Mouse (Mus musculus) CH12.LX (cell line): ENCODE measurements at regions not wholly inside any gene's neighbourhood (a gene's known extent, or its start where the extent isn't known, plus 50 kb on each side); places are given as distances from the start of the nearest gene placed in this dataset.

Experiments
- DNase-seq: peaks from one replicate; pipeline ENCODE4 v3.0.0-alpha.2; 2013; ENCODE audit errors: extremely low read depth
- H3K27ac ChIP-seq: 2 replicates; pipeline ENCODE4 v1.5.1; 2012; ENCODE audit warnings: low read depth, mild to moderate bottlenecking, control low read depth, moderate library complexity; ENCODE audit not compliant: insufficient read depth
- H3K27me3 ChIP-seq: replicated peaks from 2 replicates; pipeline ENCODE3; 2012; ENCODE audit warnings: inconsistent platforms
- H3K36me3 ChIP-seq, 2 experiments: replicated peaks in 1 of 2; 2 replicates each; pipeline versions ENCODE3 to v1.6.1; 2012; ENCODE audit warnings: inconsistent platforms in 1 of 2, low read length in 1 of 2, mild to moderate bottlenecking in 1 of 2, mixed read lengths in 1 of 2, moderate library complexity in 1 of 2; ENCODE audit not compliant: control insufficient read depth in 1 of 2, insufficient read depth in 1 of 2
- H3K4me1 ChIP-seq, 2 experiments: 2 replicates each; pipeline ENCODE4 v1.6.1; 2012; ENCODE audit warnings: inconsistent platforms in 1 of 2, moderate library complexity in 1 of 2; ENCODE audit not compliant: insufficient read depth in 2 of 2, control insufficient read depth in 1 of 2
- H3K4me2 ChIP-seq: 2 replicates; pipeline ENCODE4 v1.6.1; 2012; ENCODE audit warnings: low read depth, mild to moderate bottlenecking, control low read depth; ENCODE audit not compliant: poor library complexity, insufficient read depth, severe bottlenecking
- H3K4me3 ChIP-seq, 3 experiments: fragments of 150-350 bp in 1 of 3; sonication (generic) in 1 of 3; replicated peaks in 1 of 3; 2 replicates each; pipeline versions ENCODE3 to v1.5.1; 2011 to 2012; ENCODE audit warnings: low read depth in 2 of 3, low read length in 2 of 3, mild to moderate bottlenecking in 2 of 3, moderate library complexity in 2 of 3, control low read depth in 1 of 3, improper control_type of control experiment in 1 of 3, inconsistent platforms in 1 of 3, mixed read lengths in 1 of 3; ENCODE audit not compliant: poor library complexity in 1 of 3
- H3K79me2 ChIP-seq: replicated peaks from 2 replicates; pipeline ENCODE4 v1.6.1; 2012; ENCODE audit warnings: mild to moderate bottlenecking, moderate library complexity; ENCODE audit not compliant: control insufficient read depth, poor library complexity, insufficient read depth, severe bottlenecking; ENCODE audit errors: extremely low read depth
- H3K9ac ChIP-seq: 2 replicates; pipeline ENCODE4 v1.6.1; 2012; ENCODE audit warnings: low read depth, mild to moderate bottlenecking, control low read depth, moderate library complexity; ENCODE audit not compliant: insufficient read depth
- H3K9me3 ChIP-seq: replicated peaks from 2 replicates; pipeline ENCODE3; 2012; ENCODE audit warnings: low read length, inconsistent platforms, mixed read lengths
- BHLHE40 ChIP-seq: IDR thresholded peaks from 2 replicates; pipeline ENCODE4 v1.6.1; 2011; ENCODE audit warnings: mild to moderate bottlenecking, low read depth, low read length, improper control_type of control experiment
- CHD1 ChIP-seq: IDR thresholded peaks from 2 replicates; pipeline ENCODE4 v1.6.1; 2012; ENCODE audit warnings: low read depth, low read length, improper control_type of control experiment, inconsistent platforms
- ELF1 ChIP-seq: IDR thresholded peaks from 2 replicates; pipeline ENCODE4 v1.6.1; 2014; ENCODE audit warnings: low read depth, mild to moderate bottlenecking, inconsistent platforms, low read length, improper control_type of control experiment
- EP300 ChIP-seq: IDR thresholded peaks from 2 replicates; pipeline ENCODE4 v1.6.1; 2011; ENCODE audit warnings: low read length, improper control_type of control experiment
- ETS1 ChIP-seq: conservative IDR thresholded peaks from 2 replicates; pipeline ENCODE4 v1.6.1; 2012; ENCODE audit warnings: low read depth, mild to moderate bottlenecking, inconsistent platforms, low read length, improper control_type of control experiment, moderate library complexity
- GABPA ChIP-seq: IDR thresholded peaks from 2 replicates; pipeline ENCODE4 v1.6.1; 2012; ENCODE audit warnings: low read depth, low read length, improper control_type of control experiment, inconsistent platforms; ENCODE audit not compliant: insufficient replicate concordance
- JUN ChIP-seq: IDR thresholded peaks from 2 replicates; pipeline ENCODE4 v1.6.1; 2011; ENCODE audit warnings: low read depth, mild to moderate bottlenecking, low read length, improper control_type of control experiment, moderate library complexity; ENCODE audit not compliant: insufficient read depth
- MAX ChIP-seq: IDR thresholded peaks from 2 replicates; pipeline ENCODE4 v1.6.1; 2011; ENCODE audit warnings: low read length, improper control_type of control experiment
- MAZ ChIP-seq: IDR thresholded peaks from 2 replicates; pipeline ENCODE4 v1.6.1; 2012; ENCODE audit warnings: low read depth, mild to moderate bottlenecking, inconsistent platforms, low read length, improper control_type of control experiment, moderate library complexity
- MXI1 ChIP-seq: IDR thresholded peaks from 2 replicates; pipeline ENCODE4 v1.6.1; 2011; ENCODE audit warnings: mild to moderate bottlenecking, low read depth, low read length, improper control_type of control experiment
- MYC ChIP-seq: IDR thresholded peaks from 2 replicates; pipeline ENCODE4 v1.6.1; 2011; ENCODE audit warnings: low read depth, mild to moderate bottlenecking, improper control_type of control experiment, low read length
- NRF1 ChIP-seq: IDR thresholded peaks from 2 replicates; pipeline ENCODE4 v1.6.1; 2014; ENCODE audit warnings: low read depth, mild to moderate bottlenecking, inconsistent platforms, low read length, improper control_type of control experiment, moderate library complexity
- PAX5 ChIP-seq: IDR thresholded peaks from 2 replicates; pipeline ENCODE4 v1.6.1; 2012; ENCODE audit warnings: low read length, inconsistent platforms, mixed read lengths
- POLR2A ChIP-seq: IDR thresholded peaks from 2 replicates; pipeline ENCODE4 v1.6.1; 2011; ENCODE audit warnings: low read depth, mild to moderate bottlenecking, improper control_type of control experiment, low read length
- RAD21 ChIP-seq: IDR thresholded peaks from 2 replicates; pipeline ENCODE4 v1.6.1; 2011; ENCODE audit warnings: low read depth, mild to moderate bottlenecking, low read length, improper control_type of control experiment, moderate library complexity
- RCOR1 ChIP-seq: conservative IDR thresholded peaks from 2 replicates; pipeline ENCODE4 v1.6.1; 2012; ENCODE audit warnings: low read depth, mild to moderate bottlenecking, inconsistent platforms, low read length, improper control_type of control experiment
- TBP ChIP-seq: conservative IDR thresholded peaks from 2 replicates; pipeline ENCODE4 v1.6.1; 2011; ENCODE audit warnings: low read depth, low read length, improper control_type of control experiment
- TCF12 ChIP-seq: IDR thresholded peaks from 2 replicates; pipeline ENCODE4 v1.6.1; 2014; ENCODE audit warnings: low read depth, mild to moderate bottlenecking, inconsistent platforms, low read length, improper control_type of control experiment
- USF1 ChIP-seq: IDR thresholded peaks from 2 replicates; pipeline ENCODE4 v1.6.1; 2014; ENCODE audit warnings: low read depth, mild to moderate bottlenecking, inconsistent platforms, low read length, improper control_type of control experiment
- ZC3H11A ChIP-seq: IDR thresholded peaks from 2 replicates; pipeline ENCODE4 v1.6.1; 2012; ENCODE audit warnings: low read depth, mild to moderate bottlenecking, inconsistent platforms, low read length, improper control_type of control experiment
- ZMIZ1 ChIP-seq: IDR thresholded peaks from 2 replicates; pipeline ENCODE4 v1.6.1; 2012; ENCODE audit warnings: low read depth, mild to moderate bottlenecking, inconsistent platforms, low read length, improper control_type of control experiment
- dilution Hi-C: fragments of 300-500 bp; cut with MboI; formaldehyde crosslinking; loops from 2 replicates; pipeline ENCODE4 v1.14.3; 2020; ENCODE audit warnings: low sequenced_read_pairs; ENCODE audit not compliant: extremely low pct_unique_long_range_greater_than_20kb, extremely low pct_ligation_motif_present
- in situ Hi-C: fragments of 300-500 bp; cut with MboI; formaldehyde crosslinking; loops from 3 replicates; pipeline ENCODE4 v1.14.3; 2019; ENCODE audit warnings: low sequenced_read_pairs, low pct_ligation_motif_present, low pct_unique_long_range_greater_than_20kb, mixed read lengths

DNA sequence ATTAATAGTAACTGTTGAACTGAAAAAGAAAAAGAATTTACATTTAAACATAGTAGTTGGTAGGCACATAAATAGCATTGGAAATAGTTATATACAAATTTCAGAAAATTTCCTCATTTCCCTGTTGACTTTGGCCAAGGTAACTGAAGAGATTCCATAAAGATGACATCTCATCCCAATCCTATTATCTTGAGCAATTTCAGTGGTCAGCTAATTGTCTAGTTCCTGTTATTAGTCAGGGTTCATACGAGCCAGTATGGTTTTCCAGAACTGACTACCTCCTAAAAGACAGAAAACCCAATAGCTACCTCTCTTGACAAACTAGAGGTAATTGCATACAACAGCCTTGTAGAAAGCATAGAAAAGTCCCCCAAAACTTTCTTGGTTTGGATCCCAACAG is 71.6 kb upstream of the Rmdn2 start:
- H3K9ac ChIP-seq: no peak overlapping the region
- no peak overlapping the region for H3K4me2 ChIP-seq
- DNase-seq: no peak
- dilution Hi-C loops: no loop called here
- H3K9me3 ChIP-seq: no peaks in the 10 kb centered on the region
- H3K4me1 ChIP-seq: peaks cover 0 to 18% of the 10 kb centered on the region in 2 experiments; a peak in 2 of 4 replicates
- no peaks in the 10 kb centered on the region for H3K79me2 ChIP-seq
- in situ Hi-C loops: no loop called here
- H3K27me3 ChIP-seq: no peaks in the 10 kb centered on the region
- TF ChIP-seq JUN: no peak
- TF ChIP-seq BHLHE40: no peak
- no peak for TF ChIP-seq RCOR1
- TF ChIP-seq TCF12: no peak
- no peak for TF ChIP-seq RAD21
- TF ChIP-seq TBP: no peak
- TF ChIP-seq MXI1: no peak
- TF ChIP-seq NRF1: no peak
- no peak for TF ChIP-seq PAX5
- TF ChIP-seq USF1: no peak
- no peak for TF ChIP-seq ZC3H11A
- TF ChIP-seq MAZ: no peak
- TF ChIP-seq ELF1: no peak
- TF ChIP-seq ETS1: no peak
- no peak for TF ChIP-seq GABPA
- no peak for TF ChIP-seq POLR2A
- TF ChIP-seq EP300: no peak
- H3K36me3 ChIP-seq: no peaks in the 10 kb centered on the region
- H3K4me3 ChIP-seq: no peak overlapping the region
- no peak overlapping the region for H3K27ac ChIP-seq

- no peak for DNase-seq
- TF ChIP-seq CHD1: no peak
- TF ChIP-seq GABPA: no peak
- TF ChIP-seq JUN: no peak
- no peak for TF ChIP-seq MYC
- TF ChIP-seq ZMIZ1: no peak
- TF ChIP-seq MAX: no peak
- no peak for TF ChIP-seq BHLHE40
- no peak overlapping the region for H3K4me2 ChIP-seq
- no peaks in the 10 kb centered on the region for H3K79me2 ChIP-seq
- in situ Hi-C loops (no loop called here), dilution Hi-C loops (no loop called here)
- H3K27ac ChIP-seq: no peak overlapping the region
- H3K27me3 ChIP-seq: no peaks in the 10 kb centered on the region
- no peak overlapping the region for H3K9ac ChIP-seq
- no peaks in the 10 kb centered on the region for H3K9me3 ChIP-seq
- no peak overlapping the region for H3K4me3 ChIP-seq
- H3K4me1 ChIP-seq: peaks cover 0 to 18% of the 10 kb centered on the region in 2 experiments; a peak in 2 of 4 replicates
- H3K36me3 ChIP-seq: no peaks in the 10 kb centered on the region
Observed at GRCm38 (mm10) chr17:79540511-79540910, 71.2 kb upstream of the Rmdn2 start.
